Mouse (Mus musculus) c-Kit-positive CD71-positive TER-119-positive erythroid progenitor cells, embryonic 14.5 days (primary cell): ENCODE measurements around the gene Lmod1.

Experiments used
- DNase-seq: peaks from one replicate; pipeline ENCODE4 v3.0.0-alpha.2; 2013; ENCODE audit warnings: low spot score

Gene Lmod1

DNA sequence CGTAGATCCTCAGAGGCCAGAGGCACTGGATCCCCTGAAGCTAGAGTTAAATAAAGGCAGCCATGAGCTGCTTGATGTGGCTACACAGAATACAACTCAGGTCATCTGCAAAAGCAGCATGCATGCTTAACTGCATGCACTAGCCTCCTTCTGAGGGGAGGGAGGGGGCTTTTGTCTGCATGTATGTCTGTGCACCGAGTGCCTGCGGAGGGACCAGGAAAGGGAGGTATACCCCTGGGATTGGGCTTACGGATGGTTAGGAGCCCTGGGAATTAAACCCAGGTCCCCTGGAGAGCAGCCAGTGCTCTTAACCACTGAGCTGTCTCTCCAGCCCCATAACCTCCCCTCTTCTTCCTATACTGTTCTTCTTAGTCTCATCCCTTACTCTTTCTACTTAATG lies 87.5 kb downstream of the Lmod1 start:
- no peak for DNase-seq

DNA sequence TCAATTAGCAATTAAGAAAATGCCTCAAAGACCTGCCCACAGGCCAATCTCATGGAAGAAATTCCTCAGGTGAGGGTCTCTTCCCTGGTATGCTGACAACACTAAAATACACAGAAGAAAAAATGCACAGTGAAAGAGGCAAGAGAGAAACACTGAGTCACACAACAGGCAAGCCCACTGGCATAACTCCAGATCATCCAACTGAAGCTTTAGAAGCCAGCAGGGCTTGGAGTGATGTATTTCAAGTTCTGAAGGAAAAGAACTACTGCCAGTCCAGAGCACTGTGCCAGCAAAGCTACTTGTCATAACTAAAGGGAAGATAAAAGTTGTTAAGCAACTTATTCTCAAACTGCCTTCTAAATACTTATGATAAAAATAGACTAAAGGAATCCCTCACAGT lies 89.4 kb downstream of the Lmod1 start:
- no peak for DNase-seq
